Mouse (Mus musculus): Measurements from ENCODE around the gene Sema3g. TPM values are rescaled to one million over a fixed set of nuclear protein-coding genes. Genes with fewer than 3 reads are reported as not detected.

Gene Sema3g
- total and polyA plus RNA-seq, 2 experiments from 2014 or later, result 0.31 to 3.7 TPM

DNA sequence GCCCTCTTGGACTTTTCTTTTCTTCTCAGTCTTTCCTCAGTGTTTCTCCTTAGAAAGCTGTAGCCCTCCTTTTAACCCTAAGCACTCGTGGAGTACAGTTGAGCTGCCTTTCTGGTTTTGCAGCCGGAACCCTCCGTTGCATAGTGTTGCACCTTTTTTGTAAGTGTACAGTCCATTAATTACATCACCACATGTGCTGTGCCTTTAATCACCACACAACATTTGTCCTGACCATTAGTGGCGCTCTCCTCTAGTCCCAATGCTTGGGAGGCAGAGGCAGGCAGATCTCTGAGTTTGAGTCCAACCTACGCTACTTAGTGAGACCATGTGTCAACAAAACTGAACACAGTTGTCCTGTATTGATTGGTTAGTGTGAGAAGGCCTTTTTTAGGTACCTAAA, 34.4 kb downstream of the Sema3g start:
- TF ChIP-seq CTCF (IDR thresholded peaks at IDR 0.05; ENCODE audit: low read depth), result no peak
- DNase-seq (no peak), ATAC-seq (no peak)
- Histone ChIP-seq H3K4me2 (ENCODE audit: low read depth) (peak overlapping the region; percentile 76), H3K4me1 (ENCODE audit: insufficient read depth) (no peaks in the 10 kb centered on the region), H3K36me3 (ENCODE audit: insufficient read depth) (peaks cover 39% of the 10 kb centered on the region), H3K9me3 (ENCODE audit: low read length) (no peaks in the 10 kb centered on the region), H3K9ac (peak overlapping the region; percentile 98), H3K4me3 (ENCODE audit: low read depth, low read length) (peak overlapping the region; percentile 100), H3K27ac (ENCODE audit: low read depth, low read length) (no peak overlapping the region), H3K27me3 (ENCODE audit: insufficient read depth, low read length) (no peaks in the 10 kb centered on the region)
- 91% methylated on average over 5 of the region's 5 CpGs for WGBS

DNA sequence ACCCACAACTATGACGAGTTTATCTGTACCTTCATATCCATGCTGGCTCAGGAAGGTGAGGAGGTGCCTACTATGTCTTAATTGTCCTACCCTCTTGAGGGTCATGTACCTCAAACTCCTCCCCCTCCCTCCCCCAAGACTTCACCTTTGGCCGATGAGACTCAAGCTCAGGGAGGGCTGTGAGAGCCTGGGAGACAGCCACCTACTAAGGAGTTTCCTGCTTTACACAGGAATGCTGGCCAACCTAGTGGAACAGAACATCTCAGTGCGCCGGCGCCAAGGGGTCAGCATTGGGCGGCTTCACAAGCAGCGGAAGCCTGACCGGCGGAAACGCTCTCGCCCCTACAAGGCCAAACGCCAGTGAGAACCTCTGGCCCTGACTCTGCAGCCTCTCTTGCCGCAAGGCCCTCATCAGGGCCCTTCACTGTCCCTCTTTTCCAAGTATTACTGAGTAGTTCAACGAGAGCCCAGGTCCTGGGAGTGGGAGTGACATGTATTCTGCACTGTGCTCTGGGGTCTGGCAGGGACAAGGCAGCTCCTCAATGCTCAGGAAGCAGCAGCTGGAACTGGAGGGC, 40.9 kb downstream of the Sema3g start:
- no peak for ATAC-seq
- Histone ChIP-seq H3K4me1 (ENCODE audit: insufficient read depth) (no peaks in the 10 kb centered on the region), H3K27ac (ENCODE audit: low read depth, low read length) (no peak overlapping the region), H3K4me3 (ENCODE audit: low read depth, low read length) (no peak overlapping the region), H3K9ac (no peak overlapping the region), H3K9me3 (ENCODE audit: low read length) (no peaks in the 10 kb centered on the region), H3K27me3 (ENCODE audit: insufficient read depth, low read length) (no peaks in the 10 kb centered on the region), H3K36me3 (ENCODE audit: insufficient read depth) (peaks cover 87% of the 10 kb centered on the region), H3K4me2 (ENCODE audit: low read depth) (no peak overlapping the region)
- no peak for DNase-seq
- 95% methylated on average over 14 of the region's 14 CpGs for WGBS
- no peak for TF ChIP-seq CTCF (IDR thresholded peaks at IDR 0.05; ENCODE audit: low read depth)

DNA sequence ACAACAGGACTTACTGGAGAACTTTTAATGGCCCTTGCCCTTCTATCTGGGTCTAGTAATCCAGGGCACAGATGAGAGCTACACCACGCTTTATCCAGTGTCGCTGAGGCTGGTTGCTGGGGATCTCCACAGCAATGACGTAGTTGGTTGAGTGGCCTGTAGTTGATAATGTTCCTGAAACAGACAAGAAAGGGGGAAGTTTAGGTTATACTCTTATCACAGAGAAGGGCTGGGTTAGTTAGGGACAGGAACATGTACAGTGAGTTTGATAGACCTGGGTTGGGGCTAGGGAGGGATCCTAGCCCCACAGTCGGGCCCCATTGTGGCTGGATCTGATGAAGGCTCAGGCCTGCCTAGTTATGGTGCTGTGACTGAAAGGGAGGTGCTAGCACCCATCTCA, 42.7 kb downstream of the Sema3g start:
- H3K27ac ChIP-seq (ENCODE audit: low read depth, low read length), result no peak overlapping the region
- H3K9ac ChIP-seq, result no peak overlapping the region
- H3K4me2 ChIP-seq (ENCODE audit: low read depth), result no peak overlapping the region
- H3K36me3 ChIP-seq (ENCODE audit: insufficient read depth), result peaks cover 69% of the 10 kb centered on the region
- whole genome bisulfite sequencing, result 97% methylated on average over 4 of the region's 4 CpGs
- H3K9me3 ChIP-seq (ENCODE audit: low read length), result no peaks in the 10 kb centered on the region
- DNase-seq, result no peak
- no peak overlapping the region for H3K4me3 ChIP-seq (ENCODE audit: low read depth, low read length)
- no peak for ATAC-seq
- no peaks in the 10 kb centered on the region for H3K4me1 ChIP-seq (ENCODE audit: insufficient read depth)
- no peak for TF ChIP-seq CTCF (IDR thresholded peaks at IDR 0.05; ENCODE audit: low read depth)
- no peaks in the 10 kb centered on the region for H3K27me3 ChIP-seq (ENCODE audit: insufficient read depth, low read length)

DNA sequence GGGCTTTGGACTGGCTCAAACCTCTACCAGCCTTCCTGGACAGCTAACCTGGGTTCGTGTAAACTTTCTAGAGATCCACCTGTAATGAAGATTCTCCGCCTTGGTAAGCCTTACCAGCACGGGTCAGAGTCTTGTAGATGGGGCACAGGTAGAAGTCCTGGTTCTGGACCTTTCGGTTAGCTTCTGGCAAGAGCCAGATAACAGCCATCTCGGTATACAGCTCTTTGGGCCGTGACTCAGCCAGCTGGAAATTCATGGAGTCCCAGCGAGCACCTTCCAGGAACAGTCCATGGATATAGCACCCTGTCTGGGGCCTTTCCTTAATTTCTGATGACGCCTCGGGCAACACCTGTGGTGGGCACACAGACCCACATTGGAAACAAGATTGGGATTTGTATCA, 43.3 kb downstream of the Sema3g start:
- Histone ChIP-seq H3K27me3 (ENCODE audit: insufficient read depth, low read length) (no peaks in the 10 kb centered on the region), H3K9ac (no peak overlapping the region), H3K27ac (ENCODE audit: low read depth, low read length) (no peak overlapping the region), H3K9me3 (ENCODE audit: low read length) (no peaks in the 10 kb centered on the region), H3K4me1 (ENCODE audit: insufficient read depth) (no peaks in the 10 kb centered on the region), H3K36me3 (ENCODE audit: insufficient read depth) (peaks cover 64% of the 10 kb centered on the region), H3K4me3 (ENCODE audit: low read depth, low read length) (no peak overlapping the region), H3K4me2 (ENCODE audit: low read depth) (no peak overlapping the region)
- no peak for TF ChIP-seq CTCF (IDR thresholded peaks at IDR 0.05; ENCODE audit: low read depth)
- ATAC-seq (no peak), DNase-seq (no peak)
- 96% methylated on average over 9 of the region's 9 CpGs for WGBS

DNA sequence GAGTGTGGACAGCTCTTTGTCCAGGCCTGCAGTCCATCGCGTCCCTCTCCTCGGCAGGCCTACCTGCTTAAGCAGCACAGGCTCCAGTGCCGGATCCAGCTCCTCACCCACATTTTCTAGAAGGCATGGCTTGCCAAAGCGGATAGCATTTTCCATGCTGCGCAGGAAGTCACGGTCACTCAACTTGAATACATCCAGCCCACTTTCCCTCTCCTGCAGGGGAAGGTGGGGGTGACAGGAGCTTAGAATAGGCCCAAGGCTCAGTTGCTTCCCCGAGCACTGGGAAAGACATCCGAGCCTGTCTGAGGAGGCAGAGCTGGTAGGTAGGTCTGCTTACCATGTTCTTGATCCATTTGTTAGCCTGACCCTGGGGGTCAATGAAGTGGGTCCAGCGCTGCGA, 50.0 kb downstream of the Sema3g start:
- ATAC-seq (no peak), DNase-seq (no peak)
- 92% methylated on average over 11 of the region's 11 CpGs for WGBS
- Histone ChIP-seq H3K36me3 (ENCODE audit: insufficient read depth) (0 out of 2 replicates have a peak, but pooled peaks cover 2% of the 10 kb centered on the region), H3K9ac (no peak overlapping the region), H3K4me3 (ENCODE audit: low read depth, low read length) (no peak overlapping the region), H3K9me3 (ENCODE audit: low read length) (no peaks in the 10 kb centered on the region), H3K27me3 (ENCODE audit: insufficient read depth, low read length) (no peaks in the 10 kb centered on the region), H3K4me2 (ENCODE audit: low read depth) (no peak overlapping the region), H3K4me1 (ENCODE audit: insufficient read depth) (peaks cover 20% of the 10 kb centered on the region), H3K27ac (ENCODE audit: low read depth, low read length) (peak overlapping the region; percentile 82)
- no peak for TF ChIP-seq CTCF (IDR thresholded peaks at IDR 0.05; ENCODE audit: low read depth)

DNA sequence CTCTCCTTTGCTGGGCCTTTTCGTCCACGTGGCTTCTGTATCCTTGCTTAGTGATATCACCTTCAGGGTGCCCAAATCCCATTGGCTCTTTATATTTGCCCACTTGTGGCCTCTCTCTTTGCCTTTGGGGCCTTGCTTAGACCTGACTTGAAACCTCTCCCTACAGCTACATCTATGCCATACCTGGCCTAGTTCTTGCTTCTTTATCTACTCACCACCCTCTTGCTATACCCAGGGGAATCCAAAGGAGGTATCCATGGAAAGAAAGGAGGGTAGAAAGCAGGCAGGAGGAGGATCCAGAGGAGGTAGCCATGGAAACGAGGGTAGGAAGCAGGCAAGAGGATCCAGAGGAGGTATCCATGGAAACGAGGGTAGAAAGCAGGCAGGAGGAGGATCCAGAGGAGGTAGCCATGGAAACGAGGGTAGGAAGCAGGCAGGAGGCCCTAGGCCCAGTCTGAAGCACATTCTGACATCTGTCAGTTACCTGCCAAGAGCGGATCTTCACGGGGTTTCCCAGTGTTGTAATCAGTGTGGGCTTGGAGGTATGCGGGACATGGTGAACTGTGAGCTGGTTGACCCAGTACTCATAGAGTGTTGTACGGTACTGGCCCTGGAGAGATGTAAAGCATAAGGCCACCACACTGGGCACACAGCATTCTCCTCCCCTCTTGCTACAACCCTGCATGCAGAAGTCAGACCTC, 50.8 kb downstream of the Sema3g start:
- peaks cover 20% of the 10 kb centered on the region for H3K4me1 ChIP-seq (ENCODE audit: insufficient read depth)
- DNase-seq (peak; percentile 66), ATAC-seq (peak; percentile 90)
- H3K4me3 ChIP-seq (ENCODE audit: low read depth, low read length), result no peak overlapping the region
- 23% methylated on average over 9 of the region's 9 CpGs for WGBS
- no peaks in the 10 kb centered on the region for H3K27me3 ChIP-seq (ENCODE audit: insufficient read depth, low read length)
- peak overlapping the region; percentile 44 for H3K4me2 ChIP-seq (ENCODE audit: low read depth)
- H3K27ac ChIP-seq (ENCODE audit: low read depth, low read length), result peak overlapping the region; percentile 82
- H3K9ac ChIP-seq, result no peak overlapping the region
- H3K9me3 ChIP-seq (ENCODE audit: low read length), result no peaks in the 10 kb centered on the region
- no peak for TF ChIP-seq CTCF (IDR thresholded peaks at IDR 0.05; ENCODE audit: low read depth)
- H3K36me3 ChIP-seq (ENCODE audit: insufficient read depth), result no peaks in the 10 kb centered on the region

DNA sequence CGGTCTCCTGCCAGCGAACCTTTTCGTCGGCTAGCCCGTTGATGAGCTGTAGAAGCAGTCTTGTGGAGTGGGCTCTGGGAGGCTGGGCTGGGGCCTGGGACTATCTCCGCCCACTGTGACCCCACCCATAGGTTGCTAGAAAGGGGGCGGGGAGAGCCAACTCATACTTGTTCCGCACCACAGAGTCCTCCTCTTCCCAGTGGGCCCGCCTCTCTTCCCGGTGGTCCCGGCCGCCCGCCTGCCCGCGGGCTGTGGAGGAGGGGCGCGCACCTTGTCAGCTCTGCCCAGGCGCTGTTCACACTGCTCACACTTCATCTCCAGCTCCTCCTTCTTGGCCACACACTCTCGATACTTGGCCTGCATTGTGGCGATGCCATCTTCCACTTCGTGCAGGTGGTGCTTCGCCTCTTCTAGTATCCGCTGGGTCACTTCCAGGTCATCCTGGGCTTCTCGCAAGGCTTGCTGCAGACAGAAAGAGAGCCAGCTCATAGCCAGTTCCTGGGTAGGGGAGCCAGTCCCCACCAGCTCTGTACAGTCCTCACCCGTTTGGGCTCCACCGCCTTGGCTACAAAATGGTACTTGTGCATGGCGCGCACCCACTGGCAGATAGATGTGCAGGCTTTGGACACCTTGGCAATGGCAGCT, 51.9 kb downstream of the Sema3g start:
- Histone ChIP-seq H3K27me3 (ENCODE audit: insufficient read depth, low read length) (no peaks in the 10 kb centered on the region), H3K4me3 (ENCODE audit: low read depth, low read length) (peak overlapping the region; percentile 9; the same call in 1 of the 2 replicates), H3K36me3 (ENCODE audit: insufficient read depth) (no peaks in the 10 kb centered on the region), H3K4me1 (ENCODE audit: insufficient read depth) (peaks cover 20% of the 10 kb centered on the region), H3K27ac (ENCODE audit: low read depth, low read length) (peak overlapping the region; percentile 82), H3K9me3 (ENCODE audit: low read length) (no peaks in the 10 kb centered on the region), H3K4me2 (ENCODE audit: low read depth) (peak overlapping the region; percentile 44), H3K9ac (no peak overlapping the region)
- ATAC-seq (peak; percentile 60), DNase-seq (peak; percentile 50)
- no peak for TF ChIP-seq CTCF (IDR thresholded peaks at IDR 0.05; ENCODE audit: low read depth)
- WGBS, result 13% methylated on average over 27 of the region's 28 CpGs

All from forebrain, postnatal 0 days (tissue).